Mouse (Mus musculus) stomach, postnatal 0 days (tissue): ENCODE results near the gene Ppil6.

Source experiments
- CTCF ChIP-seq: IDR thresholded peaks from 2 replicates; pipeline ENCODE4 v1.5.1; 2016; ENCODE audit warnings: antibody characterized with exemption, low read depth, mild to moderate bottlenecking, moderate library complexity
- EP300 ChIP-seq: optimal IDR thresholded peaks from 2 replicates; pipeline ENCODE3; 2016; ENCODE audit warnings: antibody characterized with exemption

GRCm38 (mm10) chr10:41477018-41477277 is 13.3 kb upstream of the Ppil6 start:
- no peak for TF ChIP-seq CTCF
- TF ChIP-seq EP300: no peak
